Mouse (Mus musculus): ENCODE measurements at regions not wholly inside any gene's neighbourhood (a gene's known extent, or its start where the extent isn't known, plus 50 kb on each side); places are given as distances from the start of the nearest gene placed in this dataset.

DNA sequence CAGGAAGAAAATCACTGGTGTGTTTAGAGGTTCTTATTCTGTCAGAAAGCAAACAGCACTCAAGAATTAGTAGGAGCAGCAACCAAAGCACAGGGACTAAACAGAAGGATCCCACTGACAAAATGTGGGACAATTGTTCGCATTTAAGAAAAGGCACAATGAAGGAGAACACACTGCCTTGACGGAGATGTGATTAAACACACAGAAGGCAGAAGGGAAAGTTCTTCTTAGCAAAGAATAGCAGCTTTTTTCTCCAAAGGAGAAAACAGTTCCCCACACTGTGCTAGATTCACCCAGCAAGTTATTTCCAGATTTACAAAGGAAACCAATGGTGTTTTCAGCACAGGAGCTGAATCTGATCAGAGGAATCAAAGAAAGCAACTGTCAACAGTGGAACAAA, 316.5 kb downstream of the Nsun3 start:
- TF ChIP-seq CTCF (IDR thresholded peaks at IDR 0.05; ENCODE audit: low read depth) = no peak
- TF ChIP-seq EP300 (optimal IDR thresholded peaks at IDR 0.05) = no peak
